Mouse (Mus musculus): ENCODE data around the gene Tmprss15.

DNA sequence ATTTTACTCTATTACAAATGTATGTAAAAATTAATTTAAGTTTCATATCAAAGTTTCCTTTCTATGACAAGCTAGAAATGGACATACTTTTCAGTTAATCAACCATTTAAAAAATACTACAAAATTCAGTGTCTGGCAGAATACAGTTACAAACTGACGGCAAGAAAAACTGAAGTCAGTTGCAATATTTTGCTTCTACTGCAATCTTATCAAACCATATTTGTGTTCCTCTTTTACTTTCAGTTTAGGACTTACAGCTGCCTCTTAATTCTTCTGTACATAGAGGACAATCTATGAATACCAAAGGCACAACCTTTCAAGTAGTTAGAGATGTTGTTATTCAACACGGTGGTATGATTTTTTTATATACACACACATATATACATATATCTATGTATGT, 7.4 kb upstream of the Tmprss15 start:
- TF ChIP-seq CTCF (IDR thresholded peaks at IDR 0.05; ENCODE audit: control insufficient read depth, insufficient read depth, low read length) (no peak), POLR2A (IDR thresholded peaks at IDR 0.05; ENCODE audit: borderline replicate concordance, control insufficient read depth, low read depth, low read length) (no peak)
